Mouse (Mus musculus): Measurements from ENCODE around the gene Lacc1. TPM values are rescaled to one million over a fixed set of nuclear protein-coding genes. Genes with fewer than 3 reads are reported as not detected.

Gene Lacc1
- 7.4 and 7.7 TPM in 2 replicates for polyA plus RNA-seq (2015; fragmentation: Nextera tagmentation; extraction: Ambion mirVana)

GRCm38 (mm10) chr14:77036226-77037046, at the start of gene Lacc1, which contains the start of gene Ccdc122:
Gene Lacc1 (minus strand): TSS chr14:77036904.
Gene Ccdc122 (plus strand): TSS chr14:77036772.
- ATAC-seq (ENCODE audit: low FRiP score, low read depth): peak; percentile 61
- H3K4me1 ChIP-seq: 0 out of 2 replicates have a peak, but pooled peaks cover 5% of the 10 kb centered on the region
- peak within 1 kb of the TSS; percentile 80 for H3K9ac ChIP-seq
- H3K27ac ChIP-seq: no peak within 1 kb of the TSS
- peak within 1 kb of the TSS; percentile 80 for H3K4me2 ChIP-seq (replicated peaks)
- under 1% methylated on average over 81 of the region's 86 CpGs for WGBS
- no peaks in the 10 kb centered on the region for H3K36me3 ChIP-seq
- no peaks in the 10 kb centered on the region for H3K9me3 ChIP-seq
- H3K4me3 ChIP-seq: peak within 1 kb of the TSS; percentile 66
- H3K27me3 ChIP-seq: no peaks in the 10 kb centered on the region

DNA sequence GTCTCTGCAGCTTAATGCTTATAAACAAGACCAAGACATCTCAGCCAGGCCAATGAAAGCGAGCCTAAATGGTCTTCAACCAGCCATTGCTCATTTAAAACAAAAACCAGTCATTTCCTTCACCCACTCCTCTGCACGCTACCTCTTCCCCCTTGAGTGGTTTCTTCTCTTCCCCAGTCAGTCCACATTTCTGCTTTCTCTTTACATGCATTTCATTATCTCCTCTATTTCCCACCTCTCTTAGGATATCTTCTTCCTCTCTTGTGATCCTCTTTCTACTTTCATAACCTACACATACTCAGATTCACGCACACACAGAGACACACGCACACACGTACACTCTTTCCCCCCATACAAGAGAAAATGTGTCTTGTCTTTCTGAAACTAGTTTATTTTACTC, 44.5 kb upstream of the Lacc1 start:
- Histone ChIP-seq H3K36me3 (no peaks in the 10 kb centered on the region), H3K9ac (no peak overlapping the region), H3K27ac (no peak overlapping the region), H3K27me3 (no peaks in the 10 kb centered on the region), H3K4me3 (no peak overlapping the region), H3K4me2 (replicated peaks) (no peak overlapping the region), H3K9me3 (no peaks in the 10 kb centered on the region), H3K4me1 (no peaks in the 10 kb centered on the region)
- ATAC-seq (ENCODE audit: low FRiP score, low read depth): no peak
- WGBS: 92% methylated on average over 5 of the region's 5 CpGs

- Histone ChIP-seq H3K27me3 (no peaks in the 10 kb centered on the region), H3K9ac (no peak overlapping the region), H3K27ac (no peak overlapping the region), H3K36me3 (no peaks in the 10 kb centered on the region), H3K4me3 (no peak overlapping the region), H3K4me2 (replicated peaks) (no peak overlapping the region), H3K4me1 (no peaks in the 10 kb centered on the region), H3K9me3 (no peaks in the 10 kb centered on the region)
- WGBS: 84% methylated on average over 1 of the region's 1 CpGs
- ATAC-seq (ENCODE audit: low FRiP score, low read depth): no peak
Measured at GRCm38 (mm10) chr14:77069361-77069760, 32.7 kb upstream of the Lacc1 start.

GRCm38 (mm10) chr14:77053288-77053687, 16.6 kb upstream of the Lacc1 start:
- H3K9me3 ChIP-seq: no peaks in the 10 kb centered on the region
- no peaks in the 10 kb centered on the region for H3K4me1 ChIP-seq
- no peak for ATAC-seq (ENCODE audit: low FRiP score, low read depth)
- no peak overlapping the region for H3K4me2 ChIP-seq (replicated peaks)
- no peak overlapping the region for H3K27ac ChIP-seq
- H3K27me3 ChIP-seq: no peaks in the 10 kb centered on the region
- H3K4me3 ChIP-seq: no peak overlapping the region
- H3K9ac ChIP-seq: no peak overlapping the region
- no peaks in the 10 kb centered on the region for H3K36me3 ChIP-seq

GRCm38 (mm10) chr14:77037832-77038425, 1.2 kb upstream of the Lacc1 start:
- 0 out of 2 replicates have a peak, but pooled peaks cover 5% of the 10 kb centered on the region for H3K4me1 ChIP-seq
- no peak for ATAC-seq (ENCODE audit: low FRiP score, low read depth)
- 84% methylated on average over 8 of the region's 8 CpGs for WGBS
- H3K9ac ChIP-seq: no peak overlapping the region
- no peak overlapping the region for H3K4me2 ChIP-seq (replicated peaks)
- H3K9me3 ChIP-seq: no peaks in the 10 kb centered on the region
- no peaks in the 10 kb centered on the region for H3K27me3 ChIP-seq
- H3K27ac ChIP-seq: no peak overlapping the region
- no peak overlapping the region for H3K4me3 ChIP-seq
- H3K36me3 ChIP-seq: no peaks in the 10 kb centered on the region

DNA sequence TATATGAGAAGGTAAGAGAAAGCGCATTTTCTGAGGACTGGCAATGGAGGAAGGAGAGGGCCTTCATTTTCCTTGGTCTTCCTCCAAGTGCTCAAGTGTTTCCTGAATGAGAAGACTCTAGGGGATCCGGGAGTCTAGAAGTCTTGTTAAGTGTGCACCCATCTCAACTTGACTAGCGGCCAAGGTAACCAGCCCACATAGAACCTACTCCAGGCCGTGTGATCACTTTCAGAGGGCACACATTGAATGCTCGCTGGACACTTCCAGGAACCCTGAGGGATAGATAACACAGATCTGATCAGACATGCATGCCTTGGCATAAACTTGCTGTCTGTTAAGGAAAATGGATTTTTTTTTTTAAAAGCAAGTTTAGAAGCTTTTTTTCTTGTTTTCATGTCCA, 626 bp upstream of the Lacc1 start:
- Histone ChIP-seq H3K27me3 (no peaks in the 10 kb centered on the region), H3K4me3 (no peak overlapping the region), H3K9me3 (no peaks in the 10 kb centered on the region), H3K4me2 (replicated peaks) (peak overlapping the region; percentile 19), H3K36me3 (no peaks in the 10 kb centered on the region), H3K9ac (no peak overlapping the region), H3K27ac (no peak overlapping the region), H3K4me1 (0 out of 2 replicates have a peak, but pooled peaks cover 5% of the 10 kb centered on the region)
- no peak for ATAC-seq (ENCODE audit: low FRiP score, low read depth)
- WGBS: 86% methylated on average over 5 of the region's 5 CpGs

DNA sequence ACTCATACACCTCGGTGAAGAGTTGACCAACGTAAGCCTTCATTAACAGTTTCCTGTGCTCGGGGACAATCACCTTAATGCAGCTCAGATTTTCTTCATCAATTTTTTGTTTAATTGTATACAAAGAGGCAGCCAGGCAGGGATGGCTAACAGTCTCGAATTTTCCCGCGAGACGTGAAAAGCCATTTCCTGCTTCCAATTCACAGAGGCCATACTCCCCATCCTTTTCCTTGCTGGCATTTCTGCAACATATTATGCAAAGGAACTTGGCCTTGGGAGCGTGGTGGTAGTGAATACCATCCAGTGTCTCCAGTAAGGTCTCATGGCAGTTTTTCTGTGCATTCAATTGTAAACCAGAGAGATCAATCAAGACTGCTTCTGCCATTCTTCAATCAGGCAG, 1.7 kb downstream of the Lacc1 start:
- H3K9ac ChIP-seq: no peak overlapping the region
- no peak for ATAC-seq (ENCODE audit: low FRiP score, low read depth)
- H3K27me3 ChIP-seq: no peaks in the 10 kb centered on the region
- no peaks in the 10 kb centered on the region for H3K36me3 ChIP-seq
- H3K9me3 ChIP-seq: no peaks in the 10 kb centered on the region
- no peak overlapping the region for H3K4me3 ChIP-seq
- WGBS: 83% methylated on average over 8 of the region's 8 CpGs
- 0 out of 2 replicates have a peak, but pooled peaks cover 5% of the 10 kb centered on the region for H3K4me1 ChIP-seq
- no peak overlapping the region for H3K4me2 ChIP-seq (replicated peaks)
- no peak overlapping the region for H3K27ac ChIP-seq

DNA sequence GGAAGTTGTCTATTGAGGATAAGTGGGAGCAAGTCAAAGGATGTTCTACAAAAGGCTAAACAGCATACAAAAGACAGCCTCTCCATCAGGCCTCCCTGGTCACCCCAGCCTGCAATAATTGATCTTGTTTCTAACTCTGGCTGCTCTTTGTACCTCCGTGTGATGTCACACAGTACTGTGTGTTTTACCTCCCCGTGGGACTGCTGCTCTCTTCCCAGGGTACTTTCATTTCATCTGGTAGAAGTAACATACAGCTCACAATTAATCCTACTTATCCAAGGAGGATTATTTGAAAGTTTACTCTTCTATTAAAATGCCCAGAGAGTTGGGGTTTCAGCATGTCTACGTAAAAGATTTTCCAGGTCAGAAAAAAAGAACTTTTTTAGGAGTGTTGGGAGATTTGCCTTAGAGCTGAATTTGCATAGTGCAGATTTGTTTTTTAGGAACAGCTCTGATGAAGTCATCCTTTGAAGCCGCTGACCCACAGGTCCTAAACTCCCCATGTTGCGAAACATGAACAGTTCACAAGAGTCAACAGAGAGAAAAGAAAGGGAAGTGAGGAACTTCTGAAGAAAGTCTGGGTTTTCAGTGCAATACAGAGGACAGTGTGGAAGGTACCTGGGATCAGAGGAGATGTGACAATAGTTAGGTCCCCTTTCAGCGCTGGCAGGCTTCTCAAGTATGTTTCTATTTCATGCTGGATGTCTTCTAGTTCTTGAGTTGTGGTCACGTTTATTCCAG, 2.4 kb downstream of the Lacc1 start:
- Histone ChIP-seq H3K27me3 (no peaks in the 10 kb centered on the region), H3K36me3 (no peaks in the 10 kb centered on the region), H3K9ac (no peak overlapping the region), H3K27ac (no peak overlapping the region), H3K9me3 (no peaks in the 10 kb centered on the region), H3K4me3 (no peak overlapping the region), H3K4me2 (replicated peaks) (no peak overlapping the region), H3K4me1 (0 out of 2 replicates have a peak, but pooled peaks cover 5% of the 10 kb centered on the region)
- 68% methylated on average over 7 of the region's 7 CpGs for WGBS
- no peak for ATAC-seq (ENCODE audit: low FRiP score, low read depth)

DNA sequence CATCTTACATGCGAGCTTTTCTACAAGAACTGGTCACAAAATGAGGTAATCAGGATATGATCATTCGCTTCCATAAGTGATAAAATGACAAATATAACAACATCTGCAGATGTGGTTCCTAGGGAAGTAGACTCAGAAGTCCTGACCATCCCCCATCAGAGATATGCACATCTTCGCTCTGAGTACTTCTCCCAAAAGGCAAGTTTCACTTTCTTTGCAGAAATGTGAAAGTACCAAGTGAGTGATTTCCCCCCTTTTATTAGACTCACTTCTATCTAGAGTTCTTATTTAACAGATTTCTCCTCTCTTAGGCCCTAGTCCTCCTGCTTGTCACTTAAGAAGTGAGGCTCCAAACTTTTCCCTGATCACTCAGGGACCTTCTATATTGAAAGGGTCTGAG, 3.3 kb downstream of the Lacc1 start:
- no peak overlapping the region for H3K27ac ChIP-seq
- H3K27me3 ChIP-seq: no peaks in the 10 kb centered on the region
- 0 out of 2 replicates have a peak, but pooled peaks cover 5% of the 10 kb centered on the region for H3K4me1 ChIP-seq
- no peak overlapping the region for H3K4me2 ChIP-seq (replicated peaks)
- 92% methylated on average over 3 of the region's 3 CpGs for WGBS
- no peak for ATAC-seq (ENCODE audit: low FRiP score, low read depth)
- no peaks in the 10 kb centered on the region for H3K9me3 ChIP-seq
- H3K36me3 ChIP-seq: no peaks in the 10 kb centered on the region
- no peak overlapping the region for H3K9ac ChIP-seq
- no peak overlapping the region for H3K4me3 ChIP-seq

- Histone ChIP-seq H3K27ac (no peak overlapping the region), H3K9me3 (no peaks in the 10 kb centered on the region), H3K4me1 (0 out of 2 replicates have a peak, but pooled peaks cover 5% of the 10 kb centered on the region), H3K4me2 (replicated peaks) (no peak overlapping the region), H3K27me3 (no peaks in the 10 kb centered on the region), H3K9ac (no peak overlapping the region), H3K36me3 (no peaks in the 10 kb centered on the region), H3K4me3 (no peak overlapping the region)
- WGBS: 84% methylated on average over 5 of the region's 5 CpGs
- ATAC-seq (ENCODE audit: low FRiP score, low read depth): no peak
Measured at GRCm38 (mm10) chr14:77032433-77032832, 4.3 kb downstream of the Lacc1 start.

- WGBS: 92% methylated on average over 5 of the region's 5 CpGs
- H3K4me1 ChIP-seq: 0 out of 2 replicates have a peak, but pooled peaks cover 2% of the 10 kb centered on the region
- no peak for ATAC-seq (ENCODE audit: low FRiP score, low read depth)
- no peak overlapping the region for H3K27ac ChIP-seq
- no peak overlapping the region for H3K9ac ChIP-seq
- no peaks in the 10 kb centered on the region for H3K36me3 ChIP-seq
- H3K27me3 ChIP-seq: no peaks in the 10 kb centered on the region
- no peak overlapping the region for H3K4me3 ChIP-seq
- no peak overlapping the region for H3K4me2 ChIP-seq (replicated peaks)
- no peaks in the 10 kb centered on the region for H3K9me3 ChIP-seq
Measured at GRCm38 (mm10) chr14:77030808-77031207, 5.9 kb downstream of the Lacc1 start.

All from limb, embryonic 13.5 days (tissue).